Mouse (Mus musculus) mouse embryonic stem cell (cell line): ENCODE measurements around the gene Rcl1.

ENCODE experiments used
- in situ Hi-C, 2 experiments: fragments of 300-500 bp; cut with MboI; formaldehyde crosslinking; loops; 1 replicate in 1 of 2; 3 replicates in 1 of 2; pipeline ENCODE4 v1.14.3; 2019 to 2020; ENCODE audit warnings: low sequenced_read_pairs in 2 of 2, low pct_unique_long_range_greater_than_20kb in 1 of 2, mixed read lengths in 1 of 2; ENCODE audit not compliant: unreplicated experiment in 1 of 2

Rcl1 gene

DNA sequence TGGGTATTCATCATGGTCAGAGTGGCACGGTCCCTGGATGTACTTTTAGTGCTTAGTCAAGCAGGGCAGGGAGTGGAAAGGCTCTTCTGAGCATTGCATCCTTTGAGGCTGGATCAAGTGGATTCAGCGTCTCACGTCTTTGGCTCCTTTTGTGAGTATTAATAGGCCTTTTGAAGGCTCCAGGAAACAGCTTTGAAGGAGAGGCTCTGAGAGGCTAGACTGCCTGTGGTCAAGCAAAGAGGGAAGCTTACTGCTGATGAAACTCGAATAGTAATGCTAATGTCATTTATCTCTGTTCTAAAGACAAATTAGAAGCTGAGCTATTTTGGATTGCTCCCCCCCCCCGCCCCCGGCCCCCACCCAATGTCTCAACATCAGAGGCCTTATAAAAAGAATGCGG, 83.9 kb downstream of the Rcl1 start:
- in situ Hi-C loops, result no loop called here

DNA sequence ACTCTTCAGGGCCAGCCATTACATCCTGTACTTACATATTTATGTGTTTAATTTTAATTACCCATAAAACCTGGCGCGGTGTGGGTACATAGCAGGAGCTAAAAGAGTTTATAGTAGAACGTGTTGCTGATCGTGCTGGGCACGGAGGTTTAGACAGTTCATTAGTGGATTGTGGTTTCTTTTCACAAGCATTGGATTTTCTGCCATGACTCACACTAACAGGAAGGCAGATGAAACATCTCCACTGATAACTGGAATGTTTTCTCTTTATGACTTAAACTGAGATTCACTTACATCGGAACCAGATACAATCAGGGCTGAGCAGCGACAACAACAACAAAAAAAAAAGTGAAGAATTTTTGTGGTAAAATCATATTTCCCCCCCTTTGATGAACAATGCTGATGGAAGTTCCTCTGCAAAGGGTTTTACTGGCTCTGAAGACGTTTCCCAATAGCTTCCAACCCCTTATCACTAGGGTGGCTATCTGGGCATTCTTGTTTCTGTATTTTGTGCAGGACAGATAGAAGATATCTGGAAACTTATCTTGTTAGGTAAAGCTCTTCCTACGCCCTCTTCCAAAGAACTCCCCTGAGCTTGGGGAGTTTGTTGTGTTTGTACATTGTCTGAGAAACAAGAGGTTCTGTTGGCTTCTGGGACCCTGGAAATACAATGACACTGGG, 84.5 kb downstream of the Rcl1 start:
- in situ Hi-C loops, result no loop called here

DNA sequence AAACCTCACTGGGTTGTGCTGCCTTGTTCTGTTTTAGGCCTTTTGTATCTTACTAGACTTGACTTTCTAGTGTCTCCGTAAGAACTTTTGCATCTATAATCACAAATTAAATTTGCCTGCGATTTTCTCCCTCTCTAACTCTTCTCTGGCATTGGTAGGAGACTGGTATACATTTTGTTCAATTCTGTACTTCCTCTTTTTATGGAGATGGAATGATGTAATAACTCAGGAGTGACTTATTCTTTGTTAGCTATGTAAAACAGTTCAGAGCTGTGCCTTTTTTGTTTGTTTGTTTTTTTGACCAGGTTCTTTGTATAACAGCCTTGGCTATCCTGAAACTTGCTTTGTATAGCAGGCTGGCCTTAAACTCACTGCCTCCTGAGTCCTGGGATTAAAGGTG, 87.7 kb downstream of the Rcl1 start:
- in situ Hi-C loops, result no loop called here
